Mouse (Mus musculus) heart, adult 18-20 months (tissue): ENCODE results near the gene Pik3r6. TPM values are rescaled to one million over a fixed set of nuclear protein-coding genes. Genes with fewer than 3 reads are reported as not detected.

ENCODE experiments used
- DNase-seq, 2 experiments: peaks; one replicate each; pipeline ENCODE4 v3.0.0; 2021 to 2022; ENCODE audit warnings: mixed read lengths in 1 of 2
- total RNA-seq, 2 experiments: library from RNA; stranded (reverse); gene quantifications; 2 replicates each; pipeline ENCODE4 v1.2.3; 2021

The Pik3r6 gene
- total RNA-seq, 2 experiments from 2014 or later, result 3.8 to 4.0 TPM

- DNase-seq, result no peak
These were observed 31.2 kb downstream of the Pik3r6 start for GRCm38 (mm10) chr11:68533971-68534475.

GRCm38 (mm10) chr11:68536026-68536425 is 33.2 kb downstream of the Pik3r6 start:
- DNase-seq, result no peak

GRCm38 (mm10) chr11:68536465-68536864 is 33.6 kb downstream of the Pik3r6 start:
- DNase-seq, result no peak

- no peak for DNase-seq
These were observed 36.8 kb downstream of the Pik3r6 start for GRCm38 (mm10) chr11:68539621-68540020.

DNA sequence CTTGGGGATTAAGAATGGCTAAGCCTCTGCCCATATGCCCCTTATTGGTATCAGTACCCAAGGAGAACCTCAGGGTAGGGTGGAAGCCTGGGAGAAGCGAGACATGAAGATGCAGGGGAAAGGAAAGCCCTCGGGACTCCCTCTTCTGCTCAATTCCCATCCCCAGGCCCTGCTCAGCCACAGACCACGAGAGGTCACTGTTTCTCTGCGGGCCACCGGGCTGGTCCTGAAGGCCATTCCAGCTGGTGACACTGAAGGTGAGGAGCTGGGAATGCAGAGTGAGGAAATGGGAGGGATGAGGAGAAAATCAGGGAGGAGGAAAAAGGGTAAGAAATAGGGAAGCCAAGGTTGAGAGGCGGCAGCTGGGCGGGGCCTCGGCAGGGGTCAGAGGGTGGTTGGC is 41.7 kb downstream of the Pik3r6 start:
- DNase-seq, result peak; percentile 29 to 67

DNA sequence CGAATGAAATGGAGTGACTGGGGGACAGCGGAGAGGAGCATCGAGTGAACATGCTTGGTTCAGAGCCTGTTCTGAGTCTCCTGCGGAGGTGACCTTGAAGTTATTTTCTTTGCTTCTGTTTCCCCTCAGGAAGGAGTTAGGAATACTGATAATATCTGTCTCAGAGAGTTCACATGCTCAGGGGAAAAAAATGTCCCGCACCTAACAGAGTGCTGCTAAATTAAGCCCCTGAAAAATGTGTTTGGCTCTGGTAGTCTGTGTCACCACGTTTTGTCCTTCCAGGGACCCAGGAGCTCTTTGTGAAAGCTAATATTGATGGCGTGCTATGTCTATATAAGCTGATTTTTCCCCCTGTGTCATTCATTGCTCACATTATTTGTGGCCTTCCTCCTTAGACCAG is 42.4 kb downstream of the Pik3r6 start:
- DNase-seq, result peak in 1 of 2 experiments; percentile 24

- no peak for DNase-seq
These were observed 42.9 kb downstream of the Pik3r6 start for GRCm38 (mm10) chr11:68545682-68546222.

DNA sequence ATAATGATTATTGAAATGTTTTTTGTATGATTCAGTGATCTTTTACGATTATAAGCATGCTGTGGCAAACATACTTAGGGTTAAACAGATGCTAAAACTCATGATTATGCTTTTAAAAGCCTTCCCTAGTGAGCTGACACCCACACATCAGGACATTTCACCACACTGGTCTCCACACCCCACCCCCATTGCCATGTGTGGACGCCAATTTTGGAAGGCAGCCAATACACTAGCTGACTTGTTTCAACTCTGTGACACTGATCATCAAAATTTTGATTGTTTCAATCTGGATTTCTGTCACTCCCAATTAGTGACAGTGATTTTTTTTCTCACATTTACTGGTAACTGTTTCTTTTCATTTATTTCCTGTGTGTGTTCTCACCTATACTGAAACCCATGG is 44.7 kb downstream of the Pik3r6 start:
- DNase-seq, result no peak

- no peak for DNase-seq
These were observed 46.8 kb downstream of the Pik3r6 start for GRCm38 (mm10) chr11:68549597-68549996.

GRCm38 (mm10) chr11:68550358-68550757 is 47.5 kb downstream of the Pik3r6 start:
- no peak for DNase-seq

DNA sequence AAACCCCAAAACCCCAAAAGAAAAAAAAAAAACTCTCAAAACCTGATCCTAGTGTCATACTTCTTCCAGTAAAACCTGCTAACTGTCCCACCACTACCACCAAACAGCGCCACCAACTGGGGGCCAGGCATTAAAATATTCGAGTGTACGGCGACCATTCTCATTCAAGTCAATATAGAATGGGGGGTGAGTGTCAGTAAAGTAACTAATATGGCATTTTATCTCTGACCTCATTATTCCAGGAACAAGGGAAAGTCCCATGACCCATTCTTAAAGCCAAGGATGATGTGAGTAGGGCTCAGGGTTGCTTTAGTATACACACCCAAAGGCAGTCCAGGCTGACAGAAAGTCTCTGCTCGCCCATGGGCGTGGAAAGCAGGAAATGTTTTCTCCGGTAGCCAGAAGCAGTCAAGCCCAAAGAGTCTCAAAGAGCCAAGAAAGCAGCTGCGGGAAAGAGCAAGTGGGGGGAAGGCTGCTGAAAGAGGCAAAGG is 51.2 kb downstream of the Pik3r6 start:
- DNase-seq, result peak; percentile 77 to 79

- no peak for DNase-seq
These were observed 53.2 kb downstream of the Pik3r6 start, which contains the start of gene Mfsd6l for GRCm38 (mm10) chr11:68555918-68556584. Gene Mfsd6l (plus strand): TSS chr11:68556186.

DNA sequence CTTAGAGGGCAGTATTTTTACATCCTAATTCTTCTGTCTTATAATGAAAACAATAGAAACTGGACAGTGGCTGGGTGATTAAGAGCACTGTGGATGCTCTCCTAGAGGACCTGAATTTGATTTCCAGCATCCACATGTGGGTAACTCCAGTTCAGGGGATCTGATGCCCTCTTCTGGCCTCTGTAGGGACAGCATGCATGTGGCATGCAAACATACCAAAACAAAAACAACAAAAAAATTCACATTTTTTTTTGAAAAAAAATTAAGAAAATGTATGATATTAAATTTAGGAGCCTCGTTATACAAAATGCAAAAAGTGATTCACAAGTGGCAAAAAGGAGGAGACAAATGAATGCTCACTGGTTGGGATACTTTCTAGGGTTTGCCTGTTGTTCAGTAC is 56.7 kb downstream of the Pik3r6 start:
- no peak for DNase-seq

DNA sequence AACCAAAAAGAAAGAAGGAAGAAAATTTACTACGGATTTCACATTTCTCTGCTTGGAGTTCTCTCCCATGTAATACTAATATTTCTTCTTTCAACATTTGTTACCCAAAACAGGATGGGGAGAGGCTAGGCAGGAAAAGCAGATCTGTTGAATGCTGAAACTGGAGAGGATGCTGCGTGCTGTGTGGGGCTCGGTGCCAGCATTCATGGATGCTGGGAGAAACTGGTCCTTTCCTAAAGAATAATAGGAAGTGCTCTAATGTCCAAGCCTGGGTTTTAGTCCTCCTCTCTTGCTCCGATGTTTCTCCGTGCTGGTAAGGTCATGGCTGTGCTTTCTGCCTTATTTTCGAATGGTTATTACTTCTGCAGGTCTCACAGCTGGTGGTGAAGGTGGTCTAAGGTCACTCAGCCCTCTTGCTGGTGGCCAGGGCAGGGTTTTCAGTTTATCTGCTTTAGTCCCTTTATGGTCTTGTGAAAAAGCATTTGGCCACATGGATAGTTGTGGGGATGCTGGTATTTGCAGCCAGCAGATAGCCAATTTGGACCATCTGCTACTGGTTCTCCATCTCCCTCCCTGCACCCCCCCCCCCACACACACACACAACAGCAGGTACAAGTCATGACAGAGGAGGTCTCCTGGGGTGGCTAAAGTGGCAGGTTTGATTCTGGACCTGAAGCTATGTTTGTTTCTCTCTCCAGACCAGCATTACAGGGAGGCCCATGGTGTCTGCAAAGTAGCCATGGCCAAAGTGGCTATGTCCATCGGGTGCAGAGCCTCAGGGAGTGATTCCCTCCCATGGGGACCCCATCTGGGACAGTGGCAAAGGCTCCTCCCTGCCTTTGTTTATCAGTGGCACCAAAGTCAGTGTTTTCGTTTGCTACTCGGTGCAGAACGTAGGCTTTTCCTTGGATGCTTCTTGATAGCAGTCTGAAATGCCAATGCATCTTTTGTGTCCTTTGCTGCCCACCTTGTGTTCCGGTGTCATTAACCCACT is 59.4 kb downstream of the Pik3r6 start:
- no peak for DNase-seq

GRCm38 (mm10) chr11:68564356-68565031 is 61.7 kb downstream of the Pik3r6 start:
- DNase-seq, result no peak

- DNase-seq, result no peak
These were observed 62.2 kb downstream of the Pik3r6 start for GRCm38 (mm10) chr11:68565032-68565429.

GRCm38 (mm10) chr11:68566447-68567059 is 63.7 kb downstream of the Pik3r6 start:
- peak; percentile 65 to 84 for DNase-seq

GRCm38 (mm10) chr11:68570861-68571260 is 68.0 kb downstream of the Pik3r6 start:
- no peak for DNase-seq

- no peak for DNase-seq
These were observed 74.3 kb downstream of the Pik3r6 start for GRCm38 (mm10) chr11:68577076-68577475.

- DNase-seq, result peak; percentile 24 to 32
These were observed 76.7 kb downstream of the Pik3r6 start for GRCm38 (mm10) chr11:68579462-68579881.

DNA sequence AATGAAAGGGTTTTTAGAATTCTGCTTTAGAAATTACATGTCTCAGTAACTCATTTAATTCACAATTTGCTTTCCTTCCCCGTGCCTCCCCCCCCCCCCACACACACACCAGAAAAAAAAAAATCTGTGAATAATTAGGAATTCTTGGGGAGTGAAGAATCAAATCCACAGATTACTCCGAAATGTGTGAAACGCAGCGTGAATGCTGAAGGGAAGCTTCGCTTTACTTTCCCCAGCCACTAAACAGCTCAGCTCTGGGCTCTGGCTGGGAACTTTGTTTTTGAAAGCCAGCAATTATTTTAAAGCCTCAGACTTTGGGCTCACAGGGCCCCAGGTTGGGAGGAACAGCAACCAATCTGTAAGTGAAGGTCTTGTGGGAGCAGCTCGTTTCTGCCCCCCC is 77.7 kb downstream of the Pik3r6 start:
- no peak for DNase-seq
